Mouse (Mus musculus) embryonic facial prominence, embryonic 11.5 days (tissue): ENCODE measurements around the gene Slc13a5. TPM values are rescaled to one million over a fixed set of nuclear protein-coding genes. Genes with fewer than 3 reads are reported as not detected.

Experiments used
- ATAC-seq: fragments of 200-750 bp; cut with Nextera tagmentation; replicated peaks from 2 replicates; pipeline ENCODE4 v1.8.0; 2017; ENCODE audit warnings: low read depth; ENCODE audit not compliant: insufficient number of reproducible peaks, low FRiP score, low TSS enrichment
- DNase-seq: peaks from one replicate; pipeline ENCODE4 v3.0.0-alpha.2; 2015; ENCODE audit warnings: low spot score
- H3K27ac ChIP-seq: fragments of 300-500 bp; sonication (generic); replicated peaks from 2 replicates; pipeline ENCODE4 v1.5.1; 2014; ENCODE audit warnings: mild to moderate bottlenecking, low read depth, low read length, control low read depth
- H3K27me3 ChIP-seq: fragments of 300-500 bp; sonication (generic); 2 replicates; pipeline ENCODE4 v1.6.1; 2014; ENCODE audit warnings: mild to moderate bottlenecking, low read length, moderate library complexity, mixed read lengths; ENCODE audit not compliant: control insufficient read depth, insufficient read depth
- H3K36me3 ChIP-seq: fragments of 300-500 bp; sonication (generic); replicated peaks from 2 replicates; pipeline ENCODE4 v1.6.1; 2014; ENCODE audit warnings: low read depth, mild to moderate bottlenecking, low read length, moderate library complexity, mixed read lengths; ENCODE audit not compliant: control insufficient read depth, insufficient read depth
- H3K4me1 ChIP-seq: fragments of 300-500 bp; sonication (generic); 2 replicates; pipeline ENCODE4 v1.6.1; 2014; ENCODE audit warnings: low read length, mixed read lengths; ENCODE audit not compliant: control insufficient read depth, insufficient read depth
- H3K4me2 ChIP-seq: fragments of 300-500 bp; sonication (generic); 2 replicates; pipeline ENCODE4 v1.6.1; 2014; ENCODE audit warnings: low read depth, mild to moderate bottlenecking, control low read depth, low read length, moderate library complexity
- H3K4me3 ChIP-seq: fragments of 300-500 bp; sonication (generic); 2 replicates; pipeline ENCODE4 v1.5.1; 2014; ENCODE audit warnings: low read depth, low read length, control low read depth
- H3K9ac ChIP-seq: fragments of 300-500 bp; sonication (generic); replicated peaks from 2 replicates; pipeline ENCODE4 v1.6.1; 2014; ENCODE audit warnings: mild to moderate bottlenecking, control low read depth, low read length
- H3K9me3 ChIP-seq: fragments of 300-500 bp; sonication (generic); replicated peaks from 2 replicates; pipeline ENCODE4 v1.6.1; 2016; ENCODE audit warnings: mild to moderate bottlenecking, low read length, inconsistent platforms, mixed read lengths; ENCODE audit not compliant: control insufficient read depth
- WGBS: fragments of 180-500 bp; shearing (Covaris S2); extraction: QIAGEN DNeasy Blood & Tissue Kit; methylation state at CpG from one replicate; pipeline ENCODE4 v1.1.7; 2014; 5-methylcytosine and 5-hydroxymethylcytosine counted together
- polyA plus RNA-seq: library from polyadenylated mRNA; unstranded; fragments of >200 nt; fragmentation: Nextera tagmentation; extraction: Ambion mirVana; gene quantifications from 2 replicates; pipeline ENCODE4 v1.2.1, GENCODE M21; 2014

The Slc13a5 gene
- polyA plus RNA-seq, 1 experiment from 2014 or later = not detected

DNA sequence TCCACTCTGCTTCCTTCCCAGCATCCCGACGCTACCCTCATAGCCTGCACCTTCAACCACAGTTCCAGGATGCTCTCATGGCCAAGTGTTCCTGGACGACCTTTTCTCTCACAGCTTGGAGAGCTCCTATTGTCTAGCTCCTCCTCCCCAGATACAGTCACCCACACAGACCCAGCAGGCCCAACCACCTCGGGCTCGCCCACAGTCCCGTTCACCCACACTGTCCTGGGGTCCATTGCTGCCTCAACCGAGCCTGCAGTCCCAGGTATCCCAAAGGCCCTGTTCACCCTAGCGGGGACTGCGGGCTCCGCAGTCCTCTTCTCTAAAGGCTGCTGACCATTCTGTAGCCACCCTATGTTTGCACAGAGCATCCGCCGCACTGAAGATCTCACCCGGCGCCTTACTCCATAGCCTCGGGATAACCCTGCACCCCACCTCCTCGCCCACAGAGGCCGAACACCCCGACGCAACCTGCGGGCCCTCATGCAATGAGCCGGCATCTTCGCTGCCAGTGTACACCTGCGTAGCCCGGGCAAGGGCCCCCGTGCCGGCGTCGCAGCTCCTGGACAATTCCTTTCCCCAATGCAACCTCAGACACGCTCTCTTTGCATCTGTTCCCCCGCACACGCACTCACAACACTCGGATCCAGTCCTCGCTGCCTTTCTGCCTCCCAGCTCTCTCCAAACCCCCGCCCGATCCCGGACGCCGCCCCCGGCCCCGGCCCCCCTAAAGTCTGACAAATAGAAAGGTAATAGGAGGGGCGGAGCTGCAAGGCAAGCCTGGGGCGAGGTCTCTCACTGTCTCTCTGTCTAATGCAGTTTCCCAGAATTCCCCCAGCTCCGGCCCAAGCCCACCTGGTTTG is 60.5 kb downstream of the Slc13a5 start, which contains the start of gene Gm43951:
TSS of gene Gm43951 (minus strand) at position 500 of the 863 bp plus-strand sequence.
- DNase-seq = peak; percentile 51
- Histone ChIP-seq H3K4me1 (no peaks in the 10 kb centered on the region), H3K4me2 (peak within 1 kb of the TSS; percentile 78), H3K27ac (no peak within 1 kb of the TSS), H3K9ac (peak within 1 kb of the TSS; percentile 83), H3K4me3 (peak within 1 kb of the TSS; percentile 81), H3K27me3 (no peaks in the 10 kb centered on the region), H3K9me3 (no peaks in the 10 kb centered on the region), H3K36me3 (peaks cover 3% of the 10 kb centered on the region)
- ATAC-seq = peak; percentile 39; the same call in 1 of the 2 replicates
- WGBS = under 1% methylated on average over 42 of the region's 43 CpGs

DNA sequence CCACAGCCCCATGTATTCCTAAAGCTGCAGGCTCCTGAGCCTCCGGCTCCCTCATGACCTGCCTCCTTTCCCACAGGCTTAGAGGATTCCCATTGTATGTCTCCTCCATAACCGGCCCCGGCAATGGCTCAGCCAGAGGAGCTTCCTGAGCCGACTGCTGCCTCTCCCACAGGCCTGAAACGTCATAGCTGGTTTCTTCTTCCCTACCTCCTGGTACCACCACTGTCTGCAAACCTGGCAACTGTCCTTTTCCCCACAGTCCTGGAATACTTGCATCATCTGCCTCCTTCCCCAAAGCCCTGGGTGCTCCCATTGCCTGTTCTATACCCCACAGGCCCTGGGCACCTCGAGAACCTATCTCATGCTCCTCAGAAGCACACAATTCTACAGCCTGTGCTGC is 61.8 kb downstream of the Slc13a5 start:
- no peak overlapping the region for H3K4me2 ChIP-seq
- no peak for ATAC-seq
- no peaks in the 10 kb centered on the region for H3K9me3 ChIP-seq
- H3K9ac ChIP-seq = no peak overlapping the region
- WGBS = 79% methylated on average over 6 of the region's 6 CpGs
- no peak overlapping the region for H3K4me3 ChIP-seq
- H3K27me3 ChIP-seq = no peaks in the 10 kb centered on the region
- DNase-seq = no peak
- no peak overlapping the region for H3K27ac ChIP-seq
- no peaks in the 10 kb centered on the region; the same call in 1 of the 2 replicates for H3K36me3 ChIP-seq
- H3K4me1 ChIP-seq = no peaks in the 10 kb centered on the region

DNA sequence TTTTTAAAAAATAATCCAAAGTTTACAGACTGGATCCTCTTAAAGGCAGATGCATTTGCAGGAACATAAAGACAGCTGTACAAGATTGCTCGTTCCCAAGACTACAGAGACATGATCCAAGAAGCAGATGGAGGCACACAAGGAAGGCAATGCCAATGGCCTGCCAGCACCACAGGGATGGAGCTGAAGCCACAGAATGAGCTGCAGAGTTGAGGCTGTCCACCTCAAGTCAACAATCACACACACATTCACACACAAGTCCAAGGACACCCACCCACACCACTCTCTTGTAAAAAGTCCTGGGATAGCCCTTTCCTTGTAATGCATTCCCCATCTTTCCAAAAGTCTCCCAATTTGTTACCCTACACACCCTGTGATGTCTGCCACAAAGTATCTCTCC is 63.6 kb downstream of the Slc13a5 start:
- H3K4me3 ChIP-seq = no peak overlapping the region
- no peaks in the 10 kb centered on the region for H3K27me3 ChIP-seq
- H3K4me1 ChIP-seq = no peaks in the 10 kb centered on the region
- H3K4me2 ChIP-seq = no peak overlapping the region
- DNase-seq (no peak), ATAC-seq (no peak)
- no peak overlapping the region for H3K27ac ChIP-seq
- H3K36me3 ChIP-seq = no peaks in the 10 kb centered on the region; the same call in 1 of the 2 replicates
- no peak overlapping the region for H3K9ac ChIP-seq
- 86% methylated on average over 1 of the region's 1 CpGs for WGBS
- H3K9me3 ChIP-seq = no peaks in the 10 kb centered on the region

DNA sequence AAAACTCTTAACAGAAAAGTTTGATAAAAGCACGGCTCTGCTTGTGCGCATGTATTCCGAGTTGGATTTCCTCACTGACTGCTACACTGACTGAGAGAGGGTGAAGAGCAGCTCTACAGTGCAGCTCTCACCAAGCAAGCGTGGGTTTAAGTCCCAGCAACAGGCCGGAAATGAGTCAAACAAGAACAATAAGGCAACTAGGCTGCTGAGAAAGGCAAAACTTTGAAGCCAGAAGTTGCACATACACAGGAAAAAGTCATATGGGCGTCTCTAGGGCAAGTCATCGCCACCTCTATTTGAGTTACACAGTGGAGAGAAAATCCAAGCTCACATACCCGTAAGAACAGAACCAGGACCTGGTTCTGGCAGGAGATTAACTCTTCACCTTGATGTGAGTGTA is 70.5 kb downstream of the Slc13a5 start:
- ATAC-seq = no peak
- Histone ChIP-seq H3K4me1 (no peaks in the 10 kb centered on the region), H3K27ac (no peak overlapping the region), H3K4me2 (no peak overlapping the region), H3K27me3 (no peaks in the 10 kb centered on the region), H3K9me3 (no peaks in the 10 kb centered on the region), H3K9ac (no peak overlapping the region), H3K36me3 (peaks cover 2% of the 10 kb centered on the region; the same call in 1 of the 2 replicates), H3K4me3 (no peak overlapping the region)
- no peak for DNase-seq
- WGBS = 94% methylated on average over 8 of the region's 8 CpGs

DNA sequence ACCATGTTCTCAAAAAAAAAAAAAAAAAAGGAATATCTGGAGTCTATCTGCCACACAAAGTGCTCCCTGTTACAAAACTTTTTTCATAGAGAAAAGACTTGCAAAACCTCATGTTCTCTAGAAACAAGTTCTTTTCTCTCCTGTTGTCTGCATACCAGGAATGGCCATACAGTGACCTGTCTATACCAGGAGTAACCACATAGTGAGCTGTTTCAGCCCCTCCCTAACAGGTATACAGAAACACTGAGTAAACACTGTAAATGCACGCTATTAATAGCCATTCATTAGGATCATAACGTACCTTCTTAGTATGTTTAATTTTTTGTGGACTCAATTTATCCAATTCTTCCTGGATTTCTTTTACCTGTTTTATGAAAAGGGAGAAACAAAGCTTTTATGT is 72.8 kb downstream of the Slc13a5 start:
- H3K4me1 ChIP-seq = no peaks in the 10 kb centered on the region
- peaks cover 2% of the 10 kb centered on the region; the same call in 1 of the 2 replicates for H3K36me3 ChIP-seq
- H3K4me2 ChIP-seq = no peak overlapping the region
- no peaks in the 10 kb centered on the region for H3K27me3 ChIP-seq
- no peak overlapping the region for H3K4me3 ChIP-seq
- 96% methylated on average over 2 of the region's 2 CpGs for WGBS
- no peaks in the 10 kb centered on the region for H3K9me3 ChIP-seq
- no peak overlapping the region for H3K27ac ChIP-seq
- H3K9ac ChIP-seq = no peak overlapping the region
- no peak for DNase-seq
- ATAC-seq = no peak

Other genes with a start within 250 kb of the Slc13a5 start
- 0.08 and 0.21 TPM in 2 replicates for gene Aipl1, start 229.7 kb downstream of the Slc13a5 start, polyA plus RNA-seq
- gene Pimreg, start 225.2 kb downstream of the Slc13a5 start, polyA plus RNA-seq = 182 and 186 TPM in 2 replicates
- 0.18 and 0.34 TPM in 2 replicates for gene Pitpnm3, start 131.4 kb downstream of the Slc13a5 start, polyA plus RNA-seq
- 0.10 TPM in 1 of 2 replicates, not detected in the other for gene Gm43951, start 60.4 kb downstream of the Slc13a5 start, polyA plus RNA-seq
- gene 4933427D14Rik, start 59.8 kb downstream of the Slc13a5 start, polyA plus RNA-seq = 11.0 and 14.9 TPM in 2 replicates
- 175 and 192 TPM in 2 replicates for gene Txndc17, start 59.7 kb downstream of the Slc13a5 start, polyA plus RNA-seq
- 52.4 and 55.5 TPM in 2 replicates for gene Med31, start 51.6 kb downstream of the Slc13a5 start, polyA plus RNA-seq
- 1.2 TPM in 2 replicates for gene Xaf1, start 34.4 kb upstream of the Slc13a5 start, polyA plus RNA-seq
- not detected in 2 replicates for gene Fbxo39, start 47.2 kb upstream of the Slc13a5 start, polyA plus RNA-seq
- 6.3 and 6.4 TPM in 2 replicates for gene Tekt1, start 95.2 kb upstream of the Slc13a5 start, polyA plus RNA-seq
- 8.0 TPM in 2 replicates for gene Smtnl2, start 144.5 kb upstream of the Slc13a5 start, polyA plus RNA-seq
- not detected in 2 replicates for gene Ggt6, start 168.3 kb upstream of the Slc13a5 start, polyA plus RNA-seq
- gene Mybbp1a, start 174.1 kb upstream of the Slc13a5 start, polyA plus RNA-seq = 171 and 191 TPM in 2 replicates
- 3.0 and 3.2 TPM in 2 replicates for gene Spns2, start 222.7 kb upstream of the Slc13a5 start, polyA plus RNA-seq